Mouse (Mus musculus): ENCODE measurements around the gene Prdm16. TPM values are rescaled to one million over a fixed set of nuclear protein-coding genes. Genes with fewer than 3 reads are reported as not detected.

Gene Prdm16
- total RNA-seq, 4 experiments from 2014 or later, result 2.9 to 5.5 (median 3.8) TPM

DNA sequence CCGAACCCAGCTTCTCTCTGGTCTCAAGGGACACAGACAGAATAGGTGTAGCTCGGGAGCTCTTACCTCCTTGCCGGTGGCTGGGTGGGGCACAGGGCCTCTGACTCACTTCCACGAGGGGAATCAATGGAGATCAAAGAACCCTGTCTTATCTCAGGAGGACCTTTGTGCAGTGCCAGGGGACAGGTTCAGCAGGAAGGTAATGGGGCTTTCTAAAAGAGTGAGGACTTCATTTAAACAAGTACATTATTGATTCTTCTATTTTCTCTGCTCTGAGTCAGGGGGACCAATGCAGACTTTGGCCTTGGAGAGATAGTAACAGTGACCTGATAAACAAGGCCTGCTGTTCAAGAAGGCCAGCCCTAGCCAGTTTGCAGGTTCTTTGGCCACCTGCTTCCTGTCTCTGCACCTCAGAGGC lies 218.3 kb downstream of the Prdm16 start:
- no peak for DNase-seq

DNA sequence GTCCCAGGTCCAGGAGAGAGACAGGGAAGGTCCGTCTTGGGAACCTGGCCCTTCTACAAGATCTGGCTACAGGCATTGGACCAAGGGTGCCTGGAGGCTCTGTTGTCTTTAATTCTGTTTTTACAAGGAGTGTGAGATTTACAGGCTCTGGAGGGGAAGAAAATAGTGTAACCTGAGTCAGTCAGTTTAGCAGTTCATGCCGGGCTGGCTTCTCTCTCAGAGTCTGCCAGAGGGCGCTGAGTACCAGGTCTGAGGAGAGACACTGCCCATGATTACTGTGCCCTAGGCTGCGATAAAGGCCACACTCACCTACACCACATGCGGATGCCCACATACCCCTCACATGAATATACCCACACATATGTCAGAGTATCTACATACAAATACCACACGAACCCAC lies 219.9 kb downstream of the Prdm16 start:
- no peak for DNase-seq

DNA sequence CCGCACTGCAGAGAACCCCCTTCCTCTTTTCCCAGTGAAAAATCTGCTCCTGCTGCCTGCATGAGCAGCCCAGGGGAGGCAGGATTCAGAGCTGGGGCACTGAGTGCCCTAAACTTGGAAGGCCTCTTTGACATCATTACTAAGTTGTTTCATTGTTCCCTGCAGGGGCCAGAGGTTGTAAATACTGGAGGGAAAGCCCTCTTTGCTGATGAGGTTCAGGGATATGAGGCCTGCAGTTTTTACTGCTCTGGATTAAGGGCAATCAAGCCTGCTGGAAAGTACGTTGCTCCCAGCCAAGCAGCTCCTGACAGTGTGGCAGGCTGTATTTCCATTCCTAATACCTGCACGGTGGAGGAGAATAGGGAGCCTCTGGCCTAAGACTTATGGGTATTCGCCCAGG lies 221.8 kb downstream of the Prdm16 start:
- no peak for DNase-seq

DNA sequence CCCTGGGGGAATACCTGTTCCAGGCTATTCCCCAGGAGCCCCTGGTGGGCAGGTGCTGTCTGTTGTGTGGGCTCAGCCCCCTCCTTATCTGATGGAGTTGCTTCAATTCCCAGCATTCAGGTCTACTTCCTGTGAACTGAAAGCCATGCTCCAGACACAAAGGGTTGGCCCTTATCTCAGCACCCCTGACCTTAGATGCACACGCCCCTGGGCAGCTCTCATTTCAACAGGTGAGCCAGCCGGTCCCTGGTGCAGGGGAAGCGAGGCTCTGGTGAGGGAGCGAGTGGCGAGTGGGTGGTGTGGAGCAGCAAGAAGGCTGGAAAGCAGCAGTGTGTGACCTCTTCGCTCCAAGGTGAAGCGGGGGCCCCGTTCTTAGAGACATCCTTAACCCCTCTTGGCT lies 226.1 kb downstream of the Prdm16 start:
- no peak for DNase-seq

DNA sequence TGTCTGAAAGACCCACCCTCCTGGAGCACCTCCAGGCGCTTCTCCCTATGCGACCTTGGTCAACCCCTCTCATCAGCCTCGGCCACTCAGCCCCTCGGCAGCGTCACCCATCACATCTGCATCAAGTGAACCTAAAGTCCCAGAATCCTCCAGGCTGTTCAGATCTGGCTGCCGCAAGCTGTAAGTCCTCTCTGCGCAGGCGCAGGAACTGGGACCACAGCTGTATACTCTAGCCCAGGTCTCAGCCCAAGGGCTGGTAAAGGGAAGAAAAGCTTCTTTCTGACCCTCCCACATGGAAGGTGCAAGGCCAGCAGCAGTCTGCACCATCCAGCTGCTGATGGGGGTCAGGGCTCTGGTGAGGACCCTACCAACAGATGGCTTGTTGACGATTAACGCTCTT lies 226.8 kb downstream of the Prdm16 start:
- no peak for DNase-seq

DNA sequence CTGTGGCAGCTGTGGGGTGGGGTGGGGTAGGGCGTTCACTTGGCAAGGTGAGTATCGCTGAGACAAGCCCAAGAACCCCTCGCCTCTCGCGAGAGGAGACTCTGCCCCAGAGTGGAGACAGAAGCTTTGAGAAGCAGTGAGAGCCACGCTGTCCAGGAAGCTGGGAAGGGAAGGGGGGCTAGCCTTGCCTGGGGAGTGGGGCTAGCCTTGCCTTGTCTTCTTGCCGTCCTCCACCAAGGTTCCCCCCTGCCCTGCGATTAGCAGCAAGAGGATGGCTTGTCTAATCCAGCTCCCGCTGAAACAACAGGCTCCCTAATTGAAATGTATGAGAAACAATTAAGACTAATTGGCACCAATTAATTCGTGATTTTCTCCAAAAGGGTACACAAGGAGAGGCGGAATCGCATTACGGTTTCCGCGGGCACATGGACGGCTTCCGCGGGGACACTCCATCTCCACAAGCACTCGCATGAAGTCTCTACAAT lies 227.4 kb downstream of the Prdm16 start:
- no peak for DNase-seq

DNA sequence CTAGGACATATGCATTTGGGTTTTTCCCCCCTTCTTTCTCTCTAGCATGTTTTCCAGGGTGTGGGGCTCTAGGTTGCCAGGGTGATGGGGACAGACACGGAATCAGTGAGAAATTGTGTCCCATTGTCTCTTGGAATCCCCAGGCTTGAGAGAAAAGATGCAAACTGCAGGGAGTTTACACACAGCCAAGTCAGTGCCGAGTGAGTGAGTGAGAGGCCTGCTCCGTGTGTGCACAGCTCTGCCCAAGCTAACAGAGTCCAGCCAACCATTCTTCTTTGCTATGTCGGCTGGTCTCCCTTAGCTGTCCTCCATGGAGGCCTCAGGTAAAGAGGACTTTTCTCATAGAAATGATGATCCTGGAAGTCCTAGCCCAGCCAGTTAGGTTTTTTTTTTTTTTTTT lies 233.7 kb downstream of the Prdm16 start:
- no peak for DNase-seq

DNA sequence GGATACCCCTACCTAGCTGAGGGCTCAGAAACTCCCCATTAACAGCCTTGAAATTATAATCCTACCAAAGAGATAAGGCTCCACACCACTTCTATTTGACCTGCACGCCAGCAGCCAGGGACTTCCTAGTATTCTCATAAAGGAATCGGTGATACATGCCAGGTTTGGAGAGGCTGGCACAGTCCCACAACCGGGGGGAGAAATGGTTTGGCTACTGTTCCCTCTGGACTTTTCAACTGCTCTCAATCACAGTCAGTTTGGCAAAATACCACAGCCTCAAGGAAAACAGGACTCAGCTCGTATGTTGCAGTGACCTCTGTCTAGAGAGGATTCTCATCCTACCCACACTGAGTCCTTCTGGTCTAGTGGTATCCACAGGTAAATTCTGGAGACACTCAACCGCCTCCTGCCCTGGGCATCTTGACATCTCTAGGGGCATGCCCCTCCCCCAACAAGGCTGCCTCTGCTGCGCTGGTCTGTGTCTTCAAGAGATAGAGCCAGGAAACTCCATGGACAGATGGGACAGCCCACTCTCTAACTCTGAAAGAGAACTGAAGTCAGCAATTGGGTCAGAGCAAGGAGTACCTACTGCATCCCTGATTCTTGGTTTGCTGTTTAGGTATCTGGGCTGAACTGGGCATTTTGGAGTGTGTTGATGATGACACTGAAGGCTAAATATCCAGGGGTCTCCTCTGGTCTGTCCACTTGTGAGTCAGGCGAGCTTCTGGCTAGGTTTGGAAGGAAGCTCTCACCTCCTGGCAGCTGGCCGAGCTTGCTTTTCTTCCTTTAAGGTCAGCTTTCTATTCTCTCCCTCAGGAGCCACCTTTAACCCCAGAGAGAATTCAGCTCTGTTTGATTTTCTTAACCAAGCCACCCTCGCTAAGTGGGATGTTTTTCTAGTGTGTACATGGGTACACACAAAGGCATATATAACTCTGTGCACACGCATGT lies 234.4 kb downstream of the Prdm16 start:
- no peak for DNase-seq

DNA sequence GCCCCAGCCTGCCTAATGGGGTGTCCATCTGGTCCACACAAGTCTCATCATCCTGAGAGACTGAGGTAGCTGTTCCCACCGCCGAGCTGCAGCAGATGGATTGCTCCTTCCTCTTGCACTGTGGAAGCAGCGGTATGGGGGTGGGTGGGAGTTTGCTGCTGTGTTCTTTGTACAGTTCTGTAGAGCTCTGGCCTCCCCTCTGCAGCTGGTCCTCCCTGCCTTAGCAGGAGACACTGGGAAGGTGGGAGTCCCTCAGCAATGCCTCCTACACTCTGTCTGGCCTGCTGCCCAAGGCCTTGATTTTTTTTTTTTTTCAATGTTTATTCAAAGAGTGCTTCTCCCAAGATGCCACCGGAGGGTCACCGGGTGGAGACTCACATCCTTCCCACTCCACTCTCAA lies 235.3 kb downstream of the Prdm16 start:
- no peak for DNase-seq

DNA sequence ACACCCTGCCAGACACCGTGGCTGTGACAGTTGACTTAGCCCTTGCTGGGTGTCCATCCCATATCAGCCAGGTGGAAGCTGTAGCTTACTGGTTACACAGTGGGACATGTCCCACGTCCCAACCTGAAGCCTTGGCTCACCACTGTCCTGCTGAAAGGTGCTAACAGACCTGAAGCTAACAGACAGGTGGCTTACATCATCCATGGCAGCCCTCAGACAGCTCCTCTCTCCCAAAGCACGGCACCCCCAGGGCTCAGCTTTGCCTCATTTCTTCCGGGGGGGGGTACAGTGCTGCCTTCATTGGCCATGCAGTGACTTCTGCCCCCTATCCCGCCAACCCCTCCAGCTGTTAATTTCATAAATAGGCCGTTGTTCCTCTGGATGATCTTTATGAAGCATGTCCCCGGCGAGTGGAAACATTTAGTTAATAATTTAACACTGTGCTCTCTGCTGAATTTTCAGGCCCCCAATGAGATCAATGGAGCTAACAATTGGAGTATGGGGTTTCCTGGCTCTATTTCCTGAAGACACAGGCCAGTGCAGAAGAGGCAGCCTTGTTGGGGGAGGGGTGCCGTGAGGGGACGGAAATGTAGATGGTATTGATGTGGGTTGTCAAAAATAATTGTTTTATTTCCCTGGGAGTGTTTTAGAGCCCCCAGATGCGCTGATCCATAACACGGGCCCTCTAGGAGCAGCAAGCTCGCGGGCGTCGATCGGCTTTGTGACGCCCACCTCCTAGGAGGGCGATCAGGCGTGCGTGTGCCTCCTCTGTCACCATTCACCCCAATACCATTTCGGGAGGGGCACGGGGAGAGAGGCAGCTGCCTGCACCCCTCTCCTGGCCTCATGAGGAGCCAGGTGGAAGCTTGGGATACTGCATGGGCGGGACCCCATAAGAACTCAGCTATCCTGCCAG lies 236.2 kb downstream of the Prdm16 start:
- DNase-seq, result no peak

DNA sequence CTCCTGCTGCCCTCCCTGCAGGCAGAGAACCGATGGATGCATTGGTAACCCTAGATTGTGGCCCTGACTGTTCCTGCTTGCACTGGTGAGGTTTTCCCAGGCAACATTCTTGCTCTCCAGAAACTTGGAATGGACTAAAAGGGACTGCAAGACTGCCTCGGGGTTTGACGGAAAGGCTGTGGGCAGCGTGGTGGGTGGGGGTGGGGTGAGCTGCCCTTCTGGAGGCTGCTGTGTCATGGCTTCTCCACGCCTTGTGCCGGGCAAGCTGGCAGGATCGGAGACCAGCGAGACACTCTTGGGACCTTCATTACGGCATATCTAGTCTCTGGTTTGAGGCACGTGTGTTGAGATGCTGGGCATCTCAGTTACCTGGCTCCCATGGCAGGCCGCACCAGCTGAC lies 237.0 kb downstream of the Prdm16 start:
- DNase-seq, result no peak

DNA sequence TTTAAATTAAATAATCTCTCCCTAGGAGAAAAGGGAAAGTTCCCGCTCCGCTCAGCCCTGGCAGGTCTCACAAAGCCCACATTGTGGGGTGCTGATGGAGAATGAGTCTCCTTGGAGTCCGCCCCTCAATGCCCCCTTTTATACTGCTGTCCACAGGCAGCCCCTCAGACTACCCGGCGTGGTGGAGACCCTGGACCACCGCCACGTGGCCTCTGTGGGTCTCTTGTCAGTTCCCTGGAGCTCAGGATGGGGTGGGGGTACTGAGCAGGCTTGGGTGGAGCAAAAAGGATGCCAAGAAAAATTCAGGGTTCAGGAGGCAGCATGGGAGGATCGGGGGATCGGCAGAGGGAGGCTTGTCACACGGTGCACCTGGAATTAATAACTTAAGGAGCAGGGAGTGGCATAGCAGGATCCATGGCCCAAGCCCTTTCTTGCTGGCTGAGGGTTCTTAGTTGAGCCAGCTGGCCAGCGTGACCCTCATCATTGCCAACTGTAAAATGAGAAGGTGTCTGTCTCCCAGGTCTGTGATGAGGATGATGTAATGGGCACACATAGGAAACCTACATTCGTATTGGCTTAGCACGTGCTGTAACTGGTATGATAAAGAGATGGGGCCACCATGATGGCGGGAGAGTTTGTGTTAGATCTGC lies 239.9 kb downstream of the Prdm16 start:
- no peak for DNase-seq

DNA sequence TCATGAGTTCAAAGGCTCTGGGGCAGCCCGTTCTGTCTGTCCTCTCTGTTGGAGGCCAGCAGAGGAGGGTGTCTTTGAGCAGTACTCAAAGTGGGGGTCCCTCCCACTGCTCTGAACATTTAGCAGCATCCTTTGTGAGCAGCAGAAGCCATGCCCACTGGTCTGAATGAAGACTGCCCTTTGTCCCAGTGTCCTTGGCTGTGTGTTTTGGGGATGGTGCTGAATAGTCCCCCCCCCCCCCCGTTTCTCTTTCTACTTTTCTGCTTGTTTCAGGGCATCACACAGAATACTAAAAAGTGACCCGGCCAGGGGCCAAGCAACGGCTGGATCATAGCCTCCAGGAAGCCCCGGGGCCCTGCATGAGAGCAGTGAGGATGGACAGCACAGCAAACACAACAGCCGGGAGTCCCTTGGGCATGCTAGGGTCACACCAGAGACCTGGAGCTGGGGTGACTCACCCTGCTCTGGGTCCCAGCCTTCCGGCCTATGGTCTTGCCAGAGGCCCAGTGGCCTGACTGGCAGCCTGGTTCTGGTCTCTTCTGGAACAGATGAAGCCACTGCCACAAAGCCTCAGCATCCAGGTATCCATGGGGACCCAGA lies 242.4 kb downstream of the Prdm16 start:
- no peak for DNase-seq

DNA sequence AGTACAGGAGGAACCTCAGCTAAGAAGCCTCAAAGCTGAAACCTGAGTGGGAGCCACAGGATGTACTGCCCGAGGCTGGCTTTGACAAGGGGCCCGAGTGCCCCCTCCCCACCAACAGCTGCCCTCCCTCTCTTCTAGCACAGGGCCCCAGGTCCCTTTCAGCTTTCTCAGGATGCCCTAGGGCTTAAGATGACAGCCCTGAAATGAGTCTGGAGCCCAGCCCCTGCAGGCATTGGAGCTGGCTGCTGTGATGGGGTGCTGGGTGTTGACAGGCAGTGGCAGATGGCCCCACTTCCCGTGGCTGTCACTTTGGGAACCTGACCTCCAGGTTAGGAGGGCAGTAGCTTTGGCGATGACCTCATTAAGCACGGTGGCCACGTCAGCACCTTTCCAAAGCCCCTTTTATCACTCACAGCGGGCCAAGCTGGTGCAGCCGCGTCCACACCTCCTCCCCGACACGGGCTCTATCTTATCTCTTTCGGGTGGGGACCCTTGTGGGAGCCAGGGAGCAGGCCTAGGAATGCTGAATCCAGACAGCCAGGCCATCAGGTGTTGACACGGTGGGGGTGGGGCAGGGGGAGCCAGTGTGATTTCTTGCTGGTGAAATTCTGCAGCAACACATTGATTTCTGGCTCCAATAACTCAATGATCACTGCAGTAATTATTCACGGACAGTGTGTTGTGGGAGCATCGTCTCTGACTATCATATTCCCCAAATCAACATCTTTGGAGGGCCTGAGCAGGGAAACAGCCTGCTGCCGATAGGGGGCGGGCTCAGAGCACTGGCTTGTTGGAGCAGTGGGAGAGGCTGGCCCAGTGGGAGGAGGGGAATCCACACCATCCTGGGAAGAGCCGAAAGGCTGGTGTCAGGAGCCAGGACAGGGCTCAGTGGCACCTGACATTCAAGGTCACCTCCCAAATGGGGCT lies 243.2 kb downstream of the Prdm16 start:
- no peak for DNase-seq

DNA sequence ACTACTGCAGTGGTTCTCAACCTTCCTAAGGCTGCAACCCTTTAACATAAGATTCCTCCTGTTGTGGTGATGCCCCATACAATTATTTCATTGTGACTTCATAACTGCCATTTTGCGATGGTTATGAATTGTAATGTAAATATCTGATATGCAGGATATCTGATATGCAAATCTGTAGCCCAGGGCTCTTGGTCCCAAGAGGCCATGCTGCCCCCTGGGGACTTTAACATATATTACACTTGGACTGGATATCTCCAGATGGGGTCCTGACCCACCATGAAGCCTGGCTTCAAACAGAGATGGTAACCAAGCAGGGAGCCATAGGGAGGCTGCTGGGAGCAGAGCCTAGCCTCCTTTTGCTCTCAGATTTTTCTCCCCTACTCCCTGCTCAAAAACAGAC lies 244.0 kb downstream of the Prdm16 start:
- DNase-seq, result no peak

DNA sequence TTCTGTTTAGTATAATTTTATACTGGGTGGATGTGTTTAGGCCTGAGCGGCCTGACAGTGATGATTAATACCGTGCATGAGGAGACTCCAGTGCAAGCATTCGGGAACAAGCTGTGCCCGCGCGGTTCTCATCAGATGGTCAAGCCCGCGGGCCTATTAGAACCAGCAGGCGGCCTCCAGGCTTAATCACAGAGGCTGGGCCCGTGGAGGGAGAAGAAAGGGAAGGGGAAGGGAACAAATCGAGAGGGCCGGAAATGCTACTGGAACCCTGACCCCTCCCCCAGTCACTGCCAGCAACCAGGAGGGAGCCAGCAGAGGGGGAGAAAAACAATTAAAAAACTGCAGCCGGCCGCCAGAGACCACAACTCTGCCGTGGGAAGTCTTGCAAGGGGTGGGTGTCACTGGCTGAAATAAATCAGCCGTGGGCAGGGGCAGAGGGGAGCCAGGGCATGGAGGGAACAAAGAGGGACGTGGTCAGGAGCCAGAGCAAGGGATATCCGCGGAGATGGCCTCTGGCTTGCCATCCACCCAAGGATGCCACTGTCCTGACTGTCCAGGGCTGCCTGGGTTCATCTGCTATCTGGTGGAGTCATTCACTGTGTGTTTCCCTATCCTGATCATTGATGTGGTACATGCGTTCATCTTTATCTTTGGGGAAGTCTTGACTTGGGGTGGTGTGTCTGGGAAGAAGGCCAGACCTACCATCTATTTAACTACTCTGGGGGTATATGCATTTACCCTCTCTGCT lies 246.2 kb downstream of the Prdm16 start:
- no peak for DNase-seq

DNA sequence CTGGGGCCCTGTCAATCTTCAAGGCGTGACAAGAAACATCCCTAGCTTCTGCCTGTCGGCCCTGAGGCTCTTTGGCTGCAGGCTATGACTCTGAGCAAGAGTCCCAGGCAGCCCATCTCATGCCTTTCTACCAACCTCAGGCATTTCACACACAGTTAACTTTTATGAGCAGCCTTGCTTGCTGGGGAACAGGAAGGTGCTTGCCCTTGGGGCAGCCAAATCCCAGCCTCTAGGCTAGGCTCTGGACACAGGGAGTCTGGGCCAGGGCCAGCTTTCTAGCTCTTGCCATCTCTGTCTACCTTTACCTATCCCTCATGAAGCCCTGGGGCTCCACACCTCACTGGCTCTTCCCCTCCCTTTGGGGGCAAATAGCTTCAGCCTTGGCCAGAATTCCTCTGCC lies 247.0 kb downstream of the Prdm16 start:
- DNase-seq, result no peak

DNA sequence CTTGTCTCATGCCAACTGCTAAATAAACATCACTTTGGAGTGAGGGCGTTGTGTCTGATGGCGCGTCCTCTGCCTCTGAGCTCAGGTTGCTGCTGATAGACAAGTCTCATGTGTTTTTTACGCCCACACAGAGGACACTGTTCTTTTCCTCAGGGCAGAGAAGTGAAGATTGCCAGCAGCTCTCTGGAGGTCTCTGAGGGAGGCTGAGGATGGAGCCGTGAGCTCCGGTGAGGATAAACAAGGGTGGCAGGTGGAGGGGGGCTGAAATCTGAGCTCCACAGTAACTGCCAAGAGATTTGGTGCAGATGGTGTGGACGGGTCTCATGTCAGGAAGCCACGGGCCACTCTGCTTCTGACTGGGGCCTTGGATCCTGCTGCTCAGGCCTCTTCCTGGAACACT lies 249.9 kb downstream of the Prdm16 start:
- no peak for DNase-seq

DNA sequence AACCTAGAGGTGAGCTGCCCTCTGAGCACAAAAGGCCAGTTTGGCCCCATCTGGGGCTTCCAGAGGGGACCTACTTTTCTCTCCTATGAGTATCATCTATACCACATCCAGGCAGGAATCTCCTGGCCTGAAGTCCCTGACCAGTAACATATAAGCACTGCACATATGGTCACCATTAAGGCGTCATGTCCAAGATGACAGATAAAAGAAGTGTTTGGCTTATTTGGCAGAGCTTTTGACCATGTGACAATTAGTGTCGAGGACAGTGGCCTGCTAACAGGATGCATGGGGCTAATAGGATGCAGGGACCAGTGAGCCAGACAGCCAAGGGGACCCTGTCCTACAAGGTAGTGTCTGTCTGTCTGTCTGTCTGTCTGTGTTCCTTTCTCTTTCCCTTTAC lies 250.8 kb downstream of the Prdm16 start:
- DNase-seq, result no peak

DNA sequence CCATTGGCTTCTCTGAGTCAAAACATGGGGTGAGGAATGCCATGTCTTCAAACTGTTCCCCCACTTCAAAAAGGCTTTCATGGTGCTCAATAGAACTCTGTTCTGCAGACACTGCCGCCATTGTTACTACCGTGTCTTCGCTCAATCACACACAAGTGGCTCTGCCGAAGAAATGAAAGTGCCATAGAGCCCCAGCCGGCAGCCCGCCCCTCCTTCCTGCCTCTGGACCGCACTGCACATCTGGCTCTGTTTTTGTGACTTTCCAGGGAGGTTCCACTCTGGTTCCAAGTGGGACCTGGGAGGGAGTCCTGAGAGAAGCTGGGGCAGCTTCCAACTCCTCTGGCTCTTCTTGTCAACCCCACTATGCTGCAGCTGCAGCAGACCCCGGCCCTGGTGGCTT lies 251.5 kb downstream of the Prdm16 start:
- no peak for DNase-seq
